Mouse (Mus musculus) hindbrain, embryonic 14.5 days (tissue): Measurements from ENCODE around the gene Them7. TPM values are rescaled to one million over a fixed set of nuclear protein-coding genes. Genes with fewer than 3 reads are reported as not detected.
A peak's percentile ranks its signal among the peaks of the same experiment; 100 is the strongest.

Experiments
- ATAC-seq: fragments of 200-750 bp; cut with Nextera tagmentation; 2 replicates; pipeline ENCODE4 v1.8.0; 2017; ENCODE audit warnings: moderate number of reproducible peaks, mild to moderate bottlenecking, moderate TSS enrichment, moderate library complexity; ENCODE audit not compliant: low FRiP score
- DNase-seq: peaks from one replicate; pipeline ENCODE4 v3.0.0-alpha.2; 2015; ENCODE audit warnings: low spot score
- H3K27ac ChIP-seq: fragments of 300-500 bp; sonication (generic); 2 replicates; pipeline ENCODE4 v1.5.1; 2014; ENCODE audit warnings: mild to moderate bottlenecking, moderate library complexity
- H3K27me3 ChIP-seq: fragments of 300-500 bp; sonication (generic); 2 replicates; pipeline ENCODE4 v1.6.1; 2014; ENCODE audit warnings: mild to moderate bottlenecking, low read length, mixed read lengths; ENCODE audit not compliant: control insufficient read depth, insufficient read depth
- H3K36me3 ChIP-seq: fragments of 300-500 bp; sonication (generic); replicated peaks from 2 replicates; pipeline ENCODE4 v1.6.1; 2014; ENCODE audit not compliant: control insufficient read depth, insufficient read depth
- H3K4me1 ChIP-seq: fragments of 300-500 bp; sonication (generic); replicated peaks from 2 replicates; pipeline ENCODE4 v1.6.1; 2014; ENCODE audit warnings: antibody characterized with exemption, low read length, mixed read lengths; ENCODE audit not compliant: control insufficient read depth, insufficient read depth
- H3K4me2 ChIP-seq: fragments of 300-500 bp; sonication (generic); replicated peaks from 2 replicates; pipeline ENCODE4 v1.6.1; 2014; ENCODE audit warnings: mild to moderate bottlenecking, moderate library complexity
- H3K4me3 ChIP-seq: fragments of 300-500 bp; sonication (generic); replicated peaks from 2 replicates; pipeline ENCODE4 v1.5.1; 2014; ENCODE audit warnings: mild to moderate bottlenecking, low read length
- H3K9ac ChIP-seq: fragments of 300-500 bp; sonication (generic); 2 replicates; pipeline ENCODE4 v1.6.1; 2014
- H3K9me3 ChIP-seq: fragments of 300-500 bp; sonication (generic); 2 replicates; pipeline ENCODE4 v1.6.1; 2016; ENCODE audit warnings: low read length; ENCODE audit not compliant: control insufficient read depth
- WGBS: fragments of 180-500 bp; shearing (Covaris S2); extraction: QIAGEN DNeasy Blood & Tissue Kit; methylation state at CpG from one replicate; pipeline ENCODE4 v1.1.7; 2014; 5-methylcytosine and 5-hydroxymethylcytosine counted together
- polyA plus RNA-seq: library from polyadenylated mRNA; unstranded; fragments of >200 nt; fragmentation: Nextera tagmentation; extraction: Ambion mirVana; gene quantifications from 2 replicates; pipeline ENCODE4 v1.2.1, GENCODE M21; 2014

The Them7 gene
- polyA plus RNA-seq, 1 experiment from 2014 or later = not detected

GRCm38 (mm10) chr2:105389007-105389890 is 165.1 kb downstream of the Them7 start:
- Histone ChIP-seq H3K4me3 (no peak overlapping the region), H3K27ac (no peak overlapping the region), H3K9me3 (no peaks in the 10 kb centered on the region), H3K4me2 (no peak overlapping the region), H3K4me1 (no peaks in the 10 kb centered on the region), H3K36me3 (peaks cover 9% of the 10 kb centered on the region; the same call in 1 of the 2 replicates), H3K9ac (no peak overlapping the region), H3K27me3 (no peaks in the 10 kb centered on the region)
- no peak for ATAC-seq
- whole genome bisulfite sequencing = 85% methylated on average over 17 of the region's 17 CpGs
- no peak for DNase-seq

GRCm38 (mm10) chr2:105390653-105391413 is 166.7 kb downstream of the Them7 start:
- no peak overlapping the region for H3K4me3 ChIP-seq
- no peaks in the 10 kb centered on the region for H3K27me3 ChIP-seq
- H3K4me1 ChIP-seq = no peaks in the 10 kb centered on the region
- DNase-seq (no peak), ATAC-seq (peak; percentile 51; the same call in 1 of the 2 replicates)
- no peak overlapping the region for H3K4me2 ChIP-seq
- WGBS = 85% methylated on average over 6 of the region's 6 CpGs
- no peaks in the 10 kb centered on the region for H3K9me3 ChIP-seq
- H3K36me3 ChIP-seq = peaks cover 9% of the 10 kb centered on the region; the same call in 1 of the 2 replicates
- H3K9ac ChIP-seq = no peak overlapping the region
- H3K27ac ChIP-seq = no peak overlapping the region

- Histone ChIP-seq H3K36me3 (peaks cover 5% of the 10 kb centered on the region; the same call in 1 of the 2 replicates), H3K27ac (no peak overlapping the region), H3K4me1 (no peaks in the 10 kb centered on the region), H3K9me3 (no peaks in the 10 kb centered on the region), H3K9ac (no peak overlapping the region), H3K27me3 (no peaks in the 10 kb centered on the region), H3K4me2 (no peak overlapping the region), H3K4me3 (no peak overlapping the region)
- WGBS = 89% methylated on average over 4 of the region's 4 CpGs
- no peak for DNase-seq
- no peak for ATAC-seq
Observed at GRCm38 (mm10) chr2:105391414-105391784, 167.3 kb downstream of the Them7 start.

- DNase-seq = no peak
- Histone ChIP-seq H3K27me3 (peaks cover 2% of the 10 kb centered on the region; the same call in 1 of the 2 replicates), H3K9ac (no peak overlapping the region), H3K4me3 (no peak overlapping the region), H3K4me2 (no peak overlapping the region), H3K9me3 (no peaks in the 10 kb centered on the region), H3K27ac (no peak overlapping the region), H3K4me1 (no peaks in the 10 kb centered on the region), H3K36me3 (peaks cover 3% of the 10 kb centered on the region; the same call in 1 of the 2 replicates)
- WGBS = 65% methylated on average over 2 of the region's 2 CpGs
- ATAC-seq = no peak
Observed at GRCm38 (mm10) chr2:105392514-105392913, 168.4 kb downstream of the Them7 start.

GRCm38 (mm10) chr2:105394375-105394774 is 170.3 kb downstream of the Them7 start:
- H3K27me3 ChIP-seq = peaks cover 11% of the 10 kb centered on the region; the same call in 1 of the 2 replicates
- H3K36me3 ChIP-seq = peaks cover 3% of the 10 kb centered on the region; the same call in 1 of the 2 replicates
- H3K9me3 ChIP-seq = no peaks in the 10 kb centered on the region
- H3K27ac ChIP-seq = no peak overlapping the region
- no peak for ATAC-seq
- H3K4me1 ChIP-seq = no peaks in the 10 kb centered on the region
- H3K9ac ChIP-seq = no peak overlapping the region
- DNase-seq = no peak
- 95% methylated on average over 4 of the region's 4 CpGs for WGBS
- no peak overlapping the region for H3K4me2 ChIP-seq
- no peak overlapping the region for H3K4me3 ChIP-seq

- no peak for ATAC-seq
- WGBS = 96% methylated on average over 9 of the region's 9 CpGs
Observed at GRCm38 (mm10) chr2:105396066-105396465, 171.9 kb downstream of the Them7 start.

GRCm38 (mm10) chr2:105397446-105398211 is 173.5 kb downstream of the Them7 start:
- Histone ChIP-seq H3K9me3 (no peaks in the 10 kb centered on the region), H3K9ac (0 out of 2 replicates have a peak overlapping the region, but pooled peaks have one; percentile 77)
- 37% methylated on average over 5 of the region's 5 CpGs for WGBS

More at GRCm38 (mm10) chr2:105396066-105396465, 171.9 kb downstream of the Them7 start:
- H3K9ac ChIP-seq = no peak overlapping the region
- H3K4me3 ChIP-seq = no peak overlapping the region
- H3K27ac ChIP-seq = no peak overlapping the region
- no peak overlapping the region for H3K4me2 ChIP-seq
- H3K4me1 ChIP-seq = no peaks in the 10 kb centered on the region
- H3K9me3 ChIP-seq = no peaks in the 10 kb centered on the region
- peaks cover 3% of the 10 kb centered on the region; the same call in 1 of the 2 replicates for H3K36me3 ChIP-seq
- no peak for DNase-seq
- peaks cover 14% of the 10 kb centered on the region; the same call in 1 of the 2 replicates for H3K27me3 ChIP-seq

GRCm38 (mm10) chr2:105398636-105399084 is 174.5 kb downstream of the Them7 start:
- peak overlapping the region; percentile 66 for H3K4me3 ChIP-seq
- H3K27me3 ChIP-seq = peaks cover 14% of the 10 kb centered on the region; the same call in 1 of the 2 replicates
- no peak for DNase-seq
- no peaks in the 10 kb centered on the region for H3K36me3 ChIP-seq
- H3K9me3 ChIP-seq = no peaks in the 10 kb centered on the region
- H3K27ac ChIP-seq = peak overlapping the region; percentile 79
- peak overlapping the region; percentile 77 for H3K9ac ChIP-seq
- no peaks in the 10 kb centered on the region for H3K4me1 ChIP-seq
- WGBS = 2% methylated on average over 31 of the region's 31 CpGs
- peak; percentile 52 for ATAC-seq
- peak overlapping the region; percentile 99 for H3K4me2 ChIP-seq

More at GRCm38 (mm10) chr2:105397446-105398211, 173.5 kb downstream of the Them7 start:
- peak overlapping the region; percentile 79; the same call in 1 of the 2 replicates for H3K27ac ChIP-seq
- H3K27me3 ChIP-seq = peaks cover 14% of the 10 kb centered on the region; the same call in 1 of the 2 replicates
- no peaks in the 10 kb centered on the region for H3K4me1 ChIP-seq
- H3K4me2 ChIP-seq = peak overlapping the region; percentile 99
- peaks cover 3% of the 10 kb centered on the region; the same call in 1 of the 2 replicates for H3K36me3 ChIP-seq
- DNase-seq (no peak), ATAC-seq (no peak)
- peak overlapping the region; percentile 66 for H3K4me3 ChIP-seq
